Mouse (Mus musculus) activated CD4-positive, CD25-positive, alpha-beta regulatory T cell, adult 4 months (primary cell): ENCODE results near the gene Gpr153. TPM values are rescaled to one million over a fixed set of nuclear protein-coding genes. Genes with fewer than 3 reads are reported as not detected.
"Not testable (repeated sequence)": the region's sequence is repeated elsewhere in the genome, so short reads cannot be mapped to it uniquely, and the experiment has no call there.

Experiments
- ATAC-seq: one replicate; pipeline ENCODE4 v1.8.0; 2017
- polyA plus RNA-seq, 2 experiments: library from polyadenylated mRNA; unstranded; fragments of 100-300 nt; shearing (Covaris generic); gene quantifications; one replicate each; pipeline ENCODE4 v1.2.1; 2017

The Gpr153 gene
- polyA plus RNA-seq: not detected

- ATAC-seq: peak; percentile 23
These were observed at the start of gene Gpr153 for GRCm38 (mm10) chr4:152273621-152274236. TSS of gene Gpr153 (plus strand) at chr4:152274232.

- ATAC-seq: no peak
These were observed 47.0 kb upstream of the Gpr153 start for GRCm38 (mm10) chr4:152226901-152227486.

DNA sequence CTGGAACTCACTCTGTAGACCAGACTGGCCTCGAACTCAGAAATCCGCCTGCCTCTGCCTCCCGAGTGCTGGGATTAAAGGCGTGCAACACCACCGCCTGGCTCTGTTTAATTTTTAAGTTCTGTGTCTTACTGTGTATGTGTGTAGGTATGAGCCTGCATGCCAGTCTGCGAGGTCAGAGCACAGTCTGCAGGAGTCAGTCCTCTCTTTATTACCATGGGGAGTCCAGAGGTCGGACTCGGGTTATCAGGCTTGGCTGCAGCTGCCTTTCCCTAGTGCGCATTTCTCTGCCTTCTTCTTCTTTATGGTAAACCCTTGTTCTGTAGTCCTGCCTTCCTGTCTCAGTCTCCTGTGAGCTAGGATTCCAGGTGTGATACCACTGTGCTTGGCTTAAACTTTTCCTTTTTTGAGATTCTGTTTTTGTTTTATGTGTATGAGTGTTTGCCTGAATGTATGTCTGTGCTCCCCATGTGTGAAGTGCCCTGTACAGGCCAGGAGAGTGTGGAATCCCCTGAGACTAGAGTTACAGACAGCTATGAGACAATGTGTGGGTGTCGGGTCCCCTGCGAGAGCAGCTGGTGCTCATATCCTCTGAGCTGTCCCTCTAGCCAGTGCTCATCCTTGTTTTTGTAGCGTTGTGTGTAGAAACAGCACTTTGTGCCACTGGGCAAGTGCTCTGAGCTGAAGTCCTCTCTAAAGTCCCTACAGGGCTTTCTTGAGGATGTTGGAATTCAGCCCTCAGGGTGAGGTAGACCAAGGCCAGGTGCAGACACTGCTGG lies 46.1 kb upstream of the Gpr153 start:
- no peak for ATAC-seq

- not testable (repeated sequence) for ATAC-seq
These were observed 43.7 kb upstream of the Gpr153 start for GRCm38 (mm10) chr4:152230331-152230730.

DNA sequence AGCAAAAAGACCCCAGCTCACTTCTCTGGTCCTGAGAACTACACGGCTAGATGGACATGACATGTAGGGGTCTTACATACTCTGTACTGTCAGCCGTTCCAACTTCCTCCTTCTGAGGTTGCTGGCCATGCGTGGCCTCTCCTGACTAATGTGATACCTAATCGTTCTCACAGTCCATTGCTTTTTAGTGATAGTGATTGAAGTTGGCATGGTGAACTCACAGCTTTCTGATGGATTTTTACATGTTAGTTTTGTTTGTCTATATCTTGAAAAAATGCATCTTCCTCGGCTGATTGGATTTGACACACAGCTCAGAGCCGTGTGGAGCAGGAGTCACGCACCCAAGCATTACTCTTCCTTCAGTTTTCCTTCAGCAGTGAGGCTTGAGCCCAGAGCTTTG lies 42.7 kb upstream of the Gpr153 start:
- ATAC-seq: no peak

- ATAC-seq: no peak
These were observed 41.6 kb upstream of the Gpr153 start for GRCm38 (mm10) chr4:152232411-152232903.

DNA sequence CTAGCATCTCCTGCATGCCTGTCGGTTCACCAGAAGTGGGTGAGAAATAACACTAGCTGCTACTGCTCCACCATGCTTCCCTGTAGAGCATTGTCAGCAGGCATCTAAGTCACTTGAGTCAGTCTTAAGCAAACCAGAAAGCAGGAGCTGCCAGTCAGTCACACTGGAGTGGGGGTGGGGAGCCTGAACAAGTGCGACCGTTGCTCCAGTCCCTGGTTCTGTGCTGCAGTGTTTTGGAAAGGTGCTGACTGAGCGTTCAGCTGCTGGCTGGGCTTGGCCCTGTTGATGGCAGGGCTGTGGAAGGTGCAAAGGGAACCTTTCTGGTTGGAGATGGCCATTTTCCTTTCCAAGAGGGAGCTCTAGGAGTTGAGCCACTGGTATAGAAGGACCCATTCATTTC lies 34.1 kb upstream of the Gpr153 start:
- no peak for ATAC-seq

DNA sequence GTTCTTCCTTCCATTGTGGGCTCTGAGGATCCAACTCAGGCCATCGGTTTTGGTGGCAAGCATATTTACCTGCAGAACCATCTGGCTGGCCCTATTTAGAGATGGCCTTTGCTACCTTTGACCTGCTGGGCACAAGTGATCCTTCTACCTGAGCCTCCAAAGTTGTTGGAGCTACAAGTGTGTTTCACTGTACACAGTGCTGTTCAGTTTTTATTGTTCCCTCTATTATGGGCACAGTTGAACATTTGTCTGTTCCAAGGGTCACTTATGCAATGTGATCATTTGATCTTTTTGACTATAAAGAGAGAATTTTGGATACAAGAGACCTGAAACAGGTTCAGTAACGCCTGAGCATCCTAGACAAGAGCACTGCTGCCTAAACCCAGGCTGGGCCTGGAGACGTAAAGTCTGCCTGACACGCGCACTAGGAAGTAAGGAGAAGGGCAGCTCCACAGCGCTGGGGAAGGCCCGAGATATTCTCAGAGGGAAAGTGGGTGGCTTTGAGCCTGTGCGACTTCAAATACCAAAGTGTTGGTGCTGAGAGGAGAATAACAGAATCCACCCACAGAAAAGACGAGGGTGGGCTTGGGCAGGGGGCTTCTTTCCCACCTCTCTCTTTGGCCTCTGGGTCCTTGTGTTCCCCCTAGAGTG lies 30.7 kb upstream of the Gpr153 start:
- ATAC-seq: no peak

- no peak for ATAC-seq
These were observed 30.1 kb upstream of the Gpr153 start for GRCm38 (mm10) chr4:152243969-152244368.

GRCm38 (mm10) chr4:152244545-152245522 lies 29.2 kb upstream of the Gpr153 start:
- ATAC-seq: no peak

- no peak for ATAC-seq
These were observed 28.0 kb upstream of the Gpr153 start for GRCm38 (mm10) chr4:152246011-152246410.

DNA sequence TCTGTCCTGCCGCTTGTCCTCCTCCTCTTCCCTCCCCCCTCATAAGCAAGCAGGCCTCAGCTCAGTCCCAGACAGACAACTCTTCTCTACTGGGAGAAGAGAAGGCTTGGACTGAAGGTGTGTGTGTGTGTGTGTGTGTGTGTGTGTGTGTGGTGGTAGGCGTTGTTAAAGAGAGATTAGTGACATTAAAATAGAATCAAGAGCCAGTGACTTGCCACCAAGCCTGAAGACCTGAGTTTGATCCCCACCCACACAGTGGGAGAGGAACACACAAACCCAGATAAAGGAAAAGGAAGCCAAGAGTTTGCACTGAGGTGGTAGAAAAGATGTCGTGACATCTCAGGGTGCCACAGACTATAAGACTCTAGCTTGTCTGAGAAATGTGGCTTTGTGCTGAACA lies 26.8 kb upstream of the Gpr153 start:
- no peak for ATAC-seq

- no peak for ATAC-seq
These were observed 23.4 kb upstream of the Gpr153 start for GRCm38 (mm10) chr4:152250615-152251014.

DNA sequence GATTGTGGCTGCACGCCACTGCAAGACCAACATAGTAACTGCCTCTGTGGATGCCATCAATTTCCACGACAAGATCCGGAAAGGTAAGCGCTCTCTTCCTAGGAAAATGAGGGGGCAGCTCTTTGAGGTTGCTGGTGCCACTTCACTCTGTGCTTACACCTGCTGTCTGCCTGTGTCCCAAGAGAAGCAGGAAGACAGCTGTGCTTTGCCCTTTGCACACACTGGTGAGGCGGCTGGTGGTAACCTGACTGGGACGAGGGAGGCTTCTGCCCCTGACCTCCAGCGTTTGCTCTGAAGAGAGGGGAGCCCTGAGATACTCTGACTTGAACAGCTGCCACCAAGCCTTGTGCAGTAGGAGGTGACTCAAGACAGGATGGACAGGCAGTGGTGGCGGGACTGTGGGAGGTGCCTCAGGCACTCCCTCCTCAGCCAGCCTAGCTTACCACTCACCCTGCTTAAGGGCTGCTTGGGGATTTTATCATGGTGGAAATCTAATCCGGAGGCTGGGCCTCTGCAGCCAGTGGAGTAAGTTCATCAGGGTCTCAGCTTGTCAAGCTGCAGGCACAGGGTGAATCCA lies 20.8 kb upstream of the Gpr153 start:
- no peak for ATAC-seq

DNA sequence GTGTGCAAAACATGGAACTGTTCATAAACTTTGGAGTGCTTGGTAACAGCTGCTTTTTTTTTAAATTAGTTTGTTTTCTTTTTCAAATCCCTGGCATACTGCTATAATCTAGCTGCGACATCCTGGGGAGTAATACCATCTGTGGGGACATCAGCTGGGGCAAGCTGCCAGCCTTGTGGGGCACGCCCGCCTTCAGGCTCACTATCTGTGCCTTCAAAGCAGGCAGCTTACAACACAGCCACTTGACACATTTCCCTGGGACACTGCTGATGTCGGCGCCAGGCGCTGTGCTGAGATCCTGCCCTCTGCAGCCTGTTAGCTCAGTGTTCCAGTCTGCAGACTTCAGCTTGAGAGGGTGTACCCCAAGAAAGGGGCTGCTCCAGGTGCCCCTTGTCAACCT lies 17.0 kb upstream of the Gpr153 start:
- no peak for ATAC-seq

DNA sequence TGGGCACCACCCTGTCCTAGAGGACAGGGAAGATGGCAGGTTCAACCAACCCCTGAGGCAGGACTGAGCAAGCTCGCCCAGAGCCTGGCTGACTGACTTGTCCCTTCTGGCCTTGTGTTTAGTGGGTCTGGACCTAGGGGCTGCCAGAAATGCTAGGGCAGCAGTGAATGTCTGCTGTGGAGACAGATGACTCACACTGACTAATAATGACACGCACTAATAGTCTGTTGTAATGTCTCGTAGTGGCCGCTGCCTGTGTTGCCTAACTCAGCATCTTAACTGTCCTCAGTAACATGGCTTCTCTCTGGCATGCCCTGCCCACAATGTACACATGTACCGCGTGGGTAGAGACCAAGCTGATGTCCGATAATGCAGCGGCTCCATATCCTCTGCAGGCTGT lies 13.6 kb upstream of the Gpr153 start:
- ATAC-seq: no peak

- no peak for ATAC-seq
These were observed 11.8 kb upstream of the Gpr153 start for GRCm38 (mm10) chr4:152262187-152262586.

GRCm38 (mm10) chr4:152263089-152263488 lies 10.9 kb upstream of the Gpr153 start:
- no peak for ATAC-seq

- no peak for ATAC-seq
These were observed 10.4 kb upstream of the Gpr153 start for GRCm38 (mm10) chr4:152263512-152264176.

GRCm38 (mm10) chr4:152264177-152264530 lies 9.9 kb upstream of the Gpr153 start:
- no peak for ATAC-seq
